Mouse (Mus musculus): ENCODE measurements around the gene Ern1. TPM values are rescaled to one million over a fixed set of nuclear protein-coding genes. Genes with fewer than 3 reads are reported as not detected.
"Not testable (repeated sequence)": the region's sequence is repeated elsewhere in the genome, so short reads cannot be mapped to it uniquely, and the experiment has no call there.

Ern1 gene
- polyA plus RNA-seq, 1 experiment from 2014 or later, result 3.9 TPM

DNA sequence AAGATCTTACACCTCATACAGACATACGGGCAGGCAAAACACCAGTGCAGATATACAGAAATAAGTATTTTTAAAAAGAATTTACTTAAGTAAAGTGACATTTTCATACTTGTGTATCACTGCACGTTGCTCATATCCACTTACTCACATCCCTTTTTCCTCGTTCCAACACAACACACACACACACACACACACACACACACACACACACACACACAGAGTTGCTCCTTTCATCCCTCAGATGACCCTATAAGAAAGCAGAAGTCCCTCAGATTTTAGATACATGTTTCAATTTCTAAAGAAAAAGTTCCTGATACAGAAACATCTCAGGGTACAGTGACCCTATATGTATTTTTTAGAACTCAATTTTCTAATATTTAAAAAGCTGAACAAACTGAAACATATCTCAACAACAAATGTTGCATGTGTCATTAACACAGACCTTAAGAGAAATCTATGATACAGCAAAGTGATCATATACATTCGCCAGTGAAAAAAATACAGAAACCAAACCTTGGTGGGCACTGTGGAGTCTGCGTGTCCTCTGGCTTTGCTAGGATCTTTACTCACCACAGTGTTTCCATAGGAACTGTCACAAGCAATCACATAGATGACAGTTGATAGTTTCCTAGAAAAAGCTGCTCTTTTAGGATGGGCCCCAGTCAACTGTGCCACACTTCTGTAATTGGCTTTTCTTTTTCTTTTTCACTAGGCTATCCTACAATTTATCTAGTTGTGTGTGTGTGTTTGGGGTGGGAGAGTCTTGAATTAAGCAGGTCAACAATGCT is 26.3 kb downstream of the Ern1 start:
- no peak overlapping the region for H3K9ac ChIP-seq
- no peaks in the 10 kb centered on the region for H3K9me3 ChIP-seq
- ATAC-seq (ENCODE audit: extremely low read depth, insufficient number of reproducible peaks, low FRiP score, low TSS enrichment), result no peak
- H3K4me2 ChIP-seq, result no peak overlapping the region
- H3K27ac ChIP-seq (replicated peaks), result no peak overlapping the region
- 80% methylated on average over 5 of the region's 5 CpGs for WGBS
- peaks cover 29% of the 10 kb centered on the region for H3K4me1 ChIP-seq
- H3K27me3 ChIP-seq (replicated peaks), result no peaks in the 10 kb centered on the region
- no peaks in the 10 kb centered on the region for H3K36me3 ChIP-seq
- no peak overlapping the region for H3K4me3 ChIP-seq

- Histone ChIP-seq H3K9me3 (no peaks in the 10 kb centered on the region), H3K27me3 (replicated peaks) (no peaks in the 10 kb centered on the region), H3K4me1 (peaks cover 25% of the 10 kb centered on the region), H3K4me3 (no peak overlapping the region), H3K9ac (no peak overlapping the region), H3K36me3 (no peaks in the 10 kb centered on the region), H3K27ac (replicated peaks) (no peak overlapping the region), H3K4me2 (no peak overlapping the region)
- no peak for ATAC-seq (ENCODE audit: extremely low read depth, insufficient number of reproducible peaks, low FRiP score, low TSS enrichment)
- WGBS, result 74% methylated on average over 1 of the region's 1 CpGs
These were observed 27.0 kb downstream of the Ern1 start for GRCm38 (mm10) chr11:106460671-106461070.

GRCm38 (mm10) chr11:106458540-106458939 is 29.1 kb downstream of the Ern1 start:
- Histone ChIP-seq H3K4me3 (no peak overlapping the region), H3K27ac (replicated peaks) (peak overlapping the region; percentile 50), H3K9ac (no peak overlapping the region), H3K36me3 (peaks cover 3% of the 10 kb centered on the region; the same call in 1 of the 2 replicates), H3K4me2 (no peak overlapping the region), H3K9me3 (no peaks in the 10 kb centered on the region), H3K4me1 (peaks cover 25% of the 10 kb centered on the region), H3K27me3 (replicated peaks) (no peaks in the 10 kb centered on the region)
- no peak for ATAC-seq (ENCODE audit: extremely low read depth, insufficient number of reproducible peaks, low FRiP score, low TSS enrichment)
- 74% methylated on average over 4 of the region's 4 CpGs for WGBS

DNA sequence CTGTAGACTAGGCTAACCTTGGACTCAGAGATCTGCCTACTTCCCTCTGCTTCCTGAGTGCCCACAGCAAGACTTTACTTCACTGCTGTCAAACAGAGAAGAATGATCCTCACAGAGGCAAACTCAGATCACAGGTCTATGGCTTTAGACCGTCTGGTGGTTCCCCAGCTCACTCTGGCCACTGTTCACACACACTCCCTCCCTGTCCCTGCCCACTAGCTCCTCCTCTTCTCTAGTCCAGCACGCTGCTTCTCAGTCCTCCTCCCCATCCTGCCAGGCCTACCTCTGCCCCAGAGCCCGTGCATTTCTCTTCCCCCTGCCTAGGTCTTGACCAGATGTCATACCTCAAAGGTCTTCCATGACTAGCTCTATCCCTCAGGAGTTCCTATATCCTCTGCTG is 44.0 kb downstream of the Ern1 start:
- Histone ChIP-seq H3K4me1 (peaks cover 11% of the 10 kb centered on the region), H3K27me3 (replicated peaks) (no peaks in the 10 kb centered on the region), H3K4me2 (no peak overlapping the region), H3K4me3 (no peak overlapping the region), H3K36me3 (no peaks in the 10 kb centered on the region; the same call in 1 of the 2 replicates), H3K9ac (no peak overlapping the region), H3K9me3 (no peaks in the 10 kb centered on the region), H3K27ac (replicated peaks) (no peak overlapping the region)
- no peak for ATAC-seq (ENCODE audit: extremely low read depth, insufficient number of reproducible peaks, low FRiP score, low TSS enrichment)
- 25% methylated on average over 3 of the region's 3 CpGs for WGBS

- not testable (repeated sequence) for H3K9ac ChIP-seq; ATAC-seq (ENCODE audit: extremely low read depth, insufficient number of reproducible peaks, low FRiP score, low TSS enrichment); H3K4me3 ChIP-seq; H3K27me3 ChIP-seq (replicated peaks); H3K36me3 ChIP-seq; H3K9me3 ChIP-seq; H3K27ac ChIP-seq (replicated peaks); H3K4me2 ChIP-seq
- peaks cover 15% of the 10 kb centered on the region for H3K4me1 ChIP-seq
- 90% methylated on average over 2 of the region's 2 CpGs for WGBS
These were observed 45.1 kb downstream of the Ern1 start for GRCm38 (mm10) chr11:106442564-106442963.

- Histone ChIP-seq H3K4me2 (no peak overlapping the region), H3K4me3 (no peak overlapping the region), H3K27ac (replicated peaks) (no peak overlapping the region), H3K27me3 (replicated peaks) (no peaks in the 10 kb centered on the region), H3K9ac (no peak overlapping the region), H3K4me1 (peaks cover 15% of the 10 kb centered on the region), H3K36me3 (no peaks in the 10 kb centered on the region; the same call in 1 of the 2 replicates), H3K9me3 (no peaks in the 10 kb centered on the region)
- 91% methylated on average over 2 of the region's 2 CpGs for WGBS
- ATAC-seq (ENCODE audit: extremely low read depth, insufficient number of reproducible peaks, low FRiP score, low TSS enrichment), result no peak
These were observed 47.3 kb downstream of the Ern1 start for GRCm38 (mm10) chr11:106440318-106440717.

DNA sequence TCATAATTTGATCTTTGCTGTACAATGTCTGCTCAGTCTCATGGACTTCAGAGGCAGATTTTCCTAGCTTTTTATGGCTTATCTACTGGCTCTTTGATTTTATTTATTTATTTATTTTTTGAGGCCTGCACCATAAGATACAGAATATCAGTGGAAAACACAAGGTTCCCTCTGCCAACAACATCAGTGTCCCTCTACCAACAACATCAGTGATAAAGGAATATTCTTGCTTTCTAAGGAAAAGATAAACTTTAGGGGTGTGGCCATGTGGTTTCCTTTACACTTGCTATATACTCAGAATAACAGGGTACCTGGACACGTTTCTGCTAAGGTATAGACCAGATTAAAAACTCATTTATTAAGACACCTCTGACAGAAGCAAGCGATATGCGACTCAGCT is 48.3 kb downstream of the Ern1 start:
- WGBS, result 72% methylated on average over 3 of the region's 3 CpGs
- no peak overlapping the region for H3K27ac ChIP-seq (replicated peaks)

DNA sequence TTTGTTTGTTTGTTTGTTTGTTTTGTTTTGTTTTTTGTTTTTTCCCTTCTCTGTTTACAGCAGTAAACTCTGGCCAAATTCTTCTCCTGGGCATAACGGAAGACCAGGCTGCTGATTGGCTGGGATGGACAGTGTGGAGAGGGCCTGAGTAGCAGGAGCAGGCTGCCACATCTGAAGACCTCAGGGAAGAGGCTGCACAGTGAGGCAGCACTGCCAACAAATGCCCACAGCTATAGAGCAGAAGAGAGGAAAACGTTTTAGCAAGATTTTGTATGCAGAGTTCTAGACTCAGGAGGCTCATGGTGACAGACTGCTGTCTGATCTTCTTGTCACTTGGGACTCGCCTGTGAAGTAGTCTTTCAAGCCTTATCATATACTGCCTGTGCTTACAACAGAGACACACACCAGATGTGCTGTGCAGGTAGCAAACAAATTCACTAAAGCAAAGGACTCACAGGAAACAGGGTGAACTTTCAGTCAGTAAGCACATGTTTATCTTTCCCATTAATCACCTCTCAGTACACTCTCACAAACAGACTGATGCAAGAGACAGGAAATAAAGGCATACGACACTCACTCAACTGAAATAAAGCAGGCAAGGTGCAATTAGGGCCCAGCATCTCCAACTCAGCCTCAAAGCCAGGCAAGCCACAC is 49.0 kb downstream of the Ern1 start:
- Histone ChIP-seq H3K36me3 (peaks cover 7% of the 10 kb centered on the region), H3K4me2 (no peak overlapping the region), H3K4me1 (peaks cover 15% of the 10 kb centered on the region), H3K27ac (replicated peaks) (no peak overlapping the region), H3K4me3 (no peak overlapping the region), H3K9ac (0 out of 2 replicates have a peak overlapping the region, but pooled peaks have one; percentile 8), H3K27me3 (replicated peaks) (no peaks in the 10 kb centered on the region), H3K9me3 (no peaks in the 10 kb centered on the region)
- no peak for ATAC-seq (ENCODE audit: extremely low read depth, insufficient number of reproducible peaks, low FRiP score, low TSS enrichment)
- 20% methylated on average over 4 of the region's 4 CpGs for WGBS

More for the DNA sequence above, 48.3 kb downstream of the Ern1 start:
- no peak overlapping the region for H3K9ac ChIP-seq
- ATAC-seq (ENCODE audit: extremely low read depth, insufficient number of reproducible peaks, low FRiP score, low TSS enrichment), result no peak
- H3K36me3 ChIP-seq, result peaks cover under 1% of the 10 kb centered on the region; the same call in 1 of the 2 replicates
- peaks cover 15% of the 10 kb centered on the region for H3K4me1 ChIP-seq
- no peaks in the 10 kb centered on the region for H3K9me3 ChIP-seq
- H3K4me3 ChIP-seq, result no peak overlapping the region
- no peak overlapping the region for H3K4me2 ChIP-seq
- H3K27me3 ChIP-seq (replicated peaks), result no peaks in the 10 kb centered on the region

- H3K4me2 ChIP-seq, result no peak overlapping the region
- H3K9ac ChIP-seq, result no peak overlapping the region
- peaks cover 15% of the 10 kb centered on the region for H3K4me1 ChIP-seq
- H3K9me3 ChIP-seq, result no peaks in the 10 kb centered on the region
- H3K27ac ChIP-seq (replicated peaks), result no peak overlapping the region
- H3K4me3 ChIP-seq, result no peak overlapping the region
- 87% methylated on average over 2 of the region's 2 CpGs for WGBS
- H3K27me3 ChIP-seq (replicated peaks), result no peaks in the 10 kb centered on the region
- ATAC-seq (ENCODE audit: extremely low read depth, insufficient number of reproducible peaks, low FRiP score, low TSS enrichment), result no peak
- H3K36me3 ChIP-seq, result peaks cover 13% of the 10 kb centered on the region
These were observed 50.1 kb downstream of the Ern1 start for GRCm38 (mm10) chr11:106437543-106437942.

DNA sequence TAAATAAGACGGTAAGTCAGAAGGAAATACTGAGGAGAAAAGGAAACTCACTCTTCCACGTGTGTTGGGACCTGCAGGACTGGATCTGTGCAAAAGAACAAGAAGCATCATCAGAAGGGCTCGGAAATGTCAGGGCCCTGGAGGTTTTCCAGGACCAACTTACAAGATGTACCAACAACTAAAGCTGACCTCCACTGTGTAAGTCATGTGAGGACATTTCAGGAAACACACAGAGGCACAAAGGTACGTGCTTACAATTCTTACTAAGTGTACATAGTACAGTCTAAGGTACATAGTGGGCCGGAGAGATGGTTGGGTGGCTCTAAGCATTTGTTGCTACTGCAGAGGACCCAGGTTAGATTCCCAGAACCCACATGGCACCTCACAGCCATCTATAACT is 50.6 kb downstream of the Ern1 start:
- Histone ChIP-seq H3K4me2 (no peak overlapping the region), H3K9ac (no peak overlapping the region), H3K27me3 (replicated peaks) (no peaks in the 10 kb centered on the region), H3K9me3 (no peaks in the 10 kb centered on the region), H3K36me3 (peaks cover 16% of the 10 kb centered on the region), H3K27ac (replicated peaks) (no peak overlapping the region), H3K4me1 (peaks cover 15% of the 10 kb centered on the region), H3K4me3 (no peak overlapping the region)
- 78% methylated on average over 5 of the region's 5 CpGs for WGBS
- no peak for ATAC-seq (ENCODE audit: extremely low read depth, insufficient number of reproducible peaks, low FRiP score, low TSS enrichment)

DNA sequence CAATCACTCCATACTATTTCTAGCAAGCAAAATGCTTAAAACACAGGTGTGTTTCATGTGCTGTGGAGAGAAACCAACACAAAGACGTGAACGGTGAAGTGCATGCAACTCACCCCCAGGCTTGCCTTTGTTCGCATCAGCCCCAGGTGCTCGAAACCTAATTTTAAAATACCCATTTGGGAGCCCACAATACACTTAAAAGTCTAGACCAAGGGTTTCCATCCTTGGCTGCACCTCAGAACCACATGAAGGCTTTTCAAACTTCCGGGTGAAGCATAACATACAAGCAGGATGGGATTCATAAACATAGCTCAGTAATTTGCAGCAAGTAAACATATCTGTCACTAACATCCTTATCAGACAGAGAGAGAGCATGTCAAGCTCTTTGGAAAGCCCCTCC is 57.3 kb downstream of the Ern1 start:
- peaks cover 23% of the 10 kb centered on the region for H3K36me3 ChIP-seq
- no peak for ATAC-seq (ENCODE audit: extremely low read depth, insufficient number of reproducible peaks, low FRiP score, low TSS enrichment)
- H3K27ac ChIP-seq (replicated peaks), result no peak overlapping the region
- no peak overlapping the region for H3K4me3 ChIP-seq
- no peaks in the 10 kb centered on the region for H3K9me3 ChIP-seq
- no peak overlapping the region for H3K4me2 ChIP-seq
- no peaks in the 10 kb centered on the region for H3K27me3 ChIP-seq (replicated peaks)
- peaks cover 10% of the 10 kb centered on the region; the same call in 1 of the 2 replicates for H3K4me1 ChIP-seq
- H3K9ac ChIP-seq, result no peak overlapping the region
- 83% methylated on average over 5 of the region's 5 CpGs for WGBS

Measured in heart, embryonic 13.5 days (tissue).